Mouse (Mus musculus) liver, postnatal 0 days (tissue): ENCODE measurements around the gene Lysmd2.

ENCODE experiments used
- CTCF ChIP-seq: sonication (generic); IDR thresholded peaks from 2 replicates; pipeline ENCODE4 v1.5.1; 2016; ENCODE audit warnings: antibody characterized with exemption, low read depth
- EP300 ChIP-seq: IDR thresholded peaks from 2 replicates; pipeline ENCODE4 v1.6.1; 2016; ENCODE audit warnings: antibody characterized with exemption, low read depth, mild to moderate bottlenecking

GRCm38 (mm10) chr9:75678341-75678740, 52.8 kb downstream of the Lysmd2 start:
- TF ChIP-seq CTCF (no peak), EP300 (no peak)
